Mouse (Mus musculus) intestine, embryonic 16.5 days (tissue): ENCODE results near the gene Rsu1. TPM values are rescaled to one million over a fixed set of nuclear protein-coding genes. Genes with fewer than 3 reads are reported as not detected.

ENCODE experiments used
- ATAC-seq: fragments of 200-750 bp; cut with Nextera tagmentation; 2 replicates; pipeline ENCODE4 v1.8.0; 2017; ENCODE audit warnings: moderate TSS enrichment, moderate library complexity
- H3K27ac ChIP-seq: fragments of 300-500 bp; sonication (generic); 2 replicates; pipeline ENCODE4 v1.5.1; 2014; ENCODE audit warnings: mild to moderate bottlenecking, low read length
- H3K27me3 ChIP-seq: fragments of 300-500 bp; sonication (generic); replicated peaks from 2 replicates; pipeline ENCODE4 v1.6.1; 2014; ENCODE audit warnings: low read length, control low read depth, mixed read lengths; ENCODE audit not compliant: control insufficient read depth, insufficient read depth
- H3K36me3 ChIP-seq: fragments of 300-500 bp; sonication (generic); 2 replicates; pipeline ENCODE4 v1.6.1; 2014; ENCODE audit warnings: low read length, control low read depth; ENCODE audit not compliant: control insufficient read depth, insufficient read depth
- H3K4me1 ChIP-seq: fragments of 300-500 bp; sonication (generic); 2 replicates; pipeline ENCODE4 v1.6.1; 2014; ENCODE audit warnings: low read length, control low read depth, mixed read lengths; ENCODE audit not compliant: control insufficient read depth, insufficient read depth
- H3K4me2 ChIP-seq: fragments of 300-500 bp; sonication (generic); 2 replicates; pipeline ENCODE4 v1.6.1; 2014; ENCODE audit warnings: low read depth, low read length, control low read depth
- H3K4me3 ChIP-seq: fragments of 300-500 bp; sonication (generic); 2 replicates; pipeline ENCODE4 v1.5.1; 2014; ENCODE audit warnings: mild to moderate bottlenecking, low read length
- H3K9ac ChIP-seq: fragments of 300-500 bp; sonication (generic); 2 replicates; pipeline ENCODE4 v1.6.1; 2014; ENCODE audit warnings: low read depth, low read length
- H3K9me3 ChIP-seq: fragments of 300-500 bp; sonication (generic); 2 replicates; pipeline ENCODE4 v1.6.1; 2016; ENCODE audit warnings: low read length, control low read depth; ENCODE audit not compliant: control insufficient read depth
- WGBS: fragments of 180-500 bp; shearing (Covaris S2); extraction: QIAGEN DNeasy Blood & Tissue Kit; methylation state at CpG from one replicate; pipeline ENCODE4 v1.1.7; 2014; 5-methylcytosine and 5-hydroxymethylcytosine counted together
- polyA plus RNA-seq: library from polyadenylated mRNA; unstranded; fragments of >200 nt; fragmentation: Nextera tagmentation; extraction: Ambion mirVana; gene quantifications from 2 replicates; pipeline ENCODE4 v1.2.1, GENCODE M21; 2015

Gene Rsu1
- polyA plus RNA-seq, 1 experiment from 2014 or later, result 103 TPM

- 69% methylated on average over 7 of the region's 7 CpGs for WGBS
- no peaks in the 10 kb centered on the region for H3K36me3 ChIP-seq
- H3K9ac ChIP-seq, result no peak overlapping the region
- H3K27ac ChIP-seq, result no peak overlapping the region
- H3K4me1 ChIP-seq, result no peaks in the 10 kb centered on the region
- H3K4me2 ChIP-seq, result no peak overlapping the region
- no peaks in the 10 kb centered on the region for H3K27me3 ChIP-seq
- H3K4me3 ChIP-seq, result no peak overlapping the region
- no peaks in the 10 kb centered on the region for H3K9me3 ChIP-seq
- no peak for ATAC-seq
These were observed 167.4 kb downstream of the Rsu1 start for GRCm38 (mm10) chr2:13103797-13104200.

GRCm38 (mm10) chr2:13094045-13094444 lies 177.2 kb downstream of the Rsu1 start:
- WGBS, result 97% methylated on average over 5 of the region's 5 CpGs
- Histone ChIP-seq H3K27me3 (no peaks in the 10 kb centered on the region), H3K27ac (no peak overlapping the region), H3K9ac (no peak overlapping the region), H3K36me3 (no peaks in the 10 kb centered on the region), H3K9me3 (no peaks in the 10 kb centered on the region), H3K4me2 (no peak overlapping the region), H3K4me1 (no peaks in the 10 kb centered on the region), H3K4me3 (no peak overlapping the region)
- no peak for ATAC-seq

GRCm38 (mm10) chr2:13093570-13093969 lies 177.6 kb downstream of the Rsu1 start:
- Histone ChIP-seq H3K36me3 (no peaks in the 10 kb centered on the region), H3K4me3 (no peak overlapping the region), H3K9ac (no peak overlapping the region), H3K4me2 (no peak overlapping the region), H3K4me1 (no peaks in the 10 kb centered on the region), H3K9me3 (no peaks in the 10 kb centered on the region), H3K27me3 (no peaks in the 10 kb centered on the region), H3K27ac (no peak overlapping the region)
- ATAC-seq, result no peak
- WGBS, result 79% methylated on average over 1 of the region's 1 CpGs

- H3K4me2 ChIP-seq, result no peak overlapping the region
- no peak overlapping the region for H3K9ac ChIP-seq
- H3K4me3 ChIP-seq, result no peak overlapping the region
- WGBS, result 75% methylated on average over 5 of the region's 5 CpGs
- H3K27ac ChIP-seq, result no peak overlapping the region
- no peaks in the 10 kb centered on the region for H3K27me3 ChIP-seq
- no peaks in the 10 kb centered on the region for H3K4me1 ChIP-seq
- no peaks in the 10 kb centered on the region for H3K9me3 ChIP-seq
- no peak for ATAC-seq
- no peaks in the 10 kb centered on the region for H3K36me3 ChIP-seq
These were observed 179.7 kb downstream of the Rsu1 start for GRCm38 (mm10) chr2:13091399-13092015.

- H3K4me1 ChIP-seq, result no peaks in the 10 kb centered on the region
- ATAC-seq, result no peak
- no peak overlapping the region for H3K4me3 ChIP-seq
- H3K4me2 ChIP-seq, result no peak overlapping the region
- no peak overlapping the region for H3K27ac ChIP-seq
- H3K9me3 ChIP-seq, result no peaks in the 10 kb centered on the region
- WGBS, result 85% methylated on average over 1 of the region's 1 CpGs
- no peak overlapping the region for H3K9ac ChIP-seq
- no peaks in the 10 kb centered on the region for H3K27me3 ChIP-seq
- H3K36me3 ChIP-seq, result no peaks in the 10 kb centered on the region
These were observed 180.4 kb downstream of the Rsu1 start for GRCm38 (mm10) chr2:13090841-13091240.

- Histone ChIP-seq H3K9ac (no peak overlapping the region), H3K27me3 (no peaks in the 10 kb centered on the region), H3K9me3 (no peaks in the 10 kb centered on the region), H3K36me3 (no peaks in the 10 kb centered on the region), H3K4me2 (no peak overlapping the region), H3K27ac (no peak overlapping the region), H3K4me1 (no peaks in the 10 kb centered on the region), H3K4me3 (no peak overlapping the region)
- no peak for ATAC-seq
- 85% methylated on average over 4 of the region's 4 CpGs for WGBS
These were observed 181.4 kb downstream of the Rsu1 start for GRCm38 (mm10) chr2:13089861-13090260.

- H3K9me3 ChIP-seq, result no peaks in the 10 kb centered on the region
- ATAC-seq, result no peak
- H3K36me3 ChIP-seq, result no peaks in the 10 kb centered on the region
- H3K27me3 ChIP-seq, result no peaks in the 10 kb centered on the region
- no peak overlapping the region for H3K4me3 ChIP-seq
- WGBS, result 78% methylated on average over 4 of the region's 4 CpGs
- no peak overlapping the region for H3K9ac ChIP-seq
- no peaks in the 10 kb centered on the region for H3K4me1 ChIP-seq
- H3K27ac ChIP-seq, result no peak overlapping the region
- H3K4me2 ChIP-seq, result no peak overlapping the region
These were observed 182.9 kb downstream of the Rsu1 start for GRCm38 (mm10) chr2:13088266-13088665.

- H3K4me2 ChIP-seq, result no peak overlapping the region
- no peaks in the 10 kb centered on the region for H3K36me3 ChIP-seq
- no peak for ATAC-seq
- H3K4me3 ChIP-seq, result no peak overlapping the region
- H3K27ac ChIP-seq, result no peak overlapping the region
- no peaks in the 10 kb centered on the region for H3K4me1 ChIP-seq
- WGBS, result 91% methylated on average over 2 of the region's 2 CpGs
- H3K9me3 ChIP-seq, result no peaks in the 10 kb centered on the region
- H3K9ac ChIP-seq, result no peak overlapping the region
- no peaks in the 10 kb centered on the region for H3K27me3 ChIP-seq
These were observed 183.4 kb downstream of the Rsu1 start for GRCm38 (mm10) chr2:13087811-13088210.

- WGBS, result 68% methylated on average over 5 of the region's 5 CpGs
- no peak overlapping the region for H3K4me2 ChIP-seq
- H3K27ac ChIP-seq, result no peak overlapping the region
- H3K9ac ChIP-seq, result no peak overlapping the region
- no peaks in the 10 kb centered on the region for H3K36me3 ChIP-seq
- ATAC-seq, result no peak
- H3K9me3 ChIP-seq, result no peaks in the 10 kb centered on the region
- H3K4me3 ChIP-seq, result no peak overlapping the region
- H3K4me1 ChIP-seq, result no peaks in the 10 kb centered on the region
- H3K27me3 ChIP-seq, result no peaks in the 10 kb centered on the region
These were observed 187.0 kb downstream of the Rsu1 start for GRCm38 (mm10) chr2:13084223-13084622.

- Histone ChIP-seq H3K4me2 (no peak overlapping the region), H3K4me3 (no peak overlapping the region), H3K36me3 (no peaks in the 10 kb centered on the region), H3K27me3 (no peaks in the 10 kb centered on the region), H3K27ac (no peak overlapping the region), H3K4me1 (no peaks in the 10 kb centered on the region), H3K9me3 (no peaks in the 10 kb centered on the region), H3K9ac (no peak overlapping the region)
- no peak for ATAC-seq
- WGBS, result 76% methylated on average over 2 of the region's 2 CpGs
These were observed 190.7 kb downstream of the Rsu1 start for GRCm38 (mm10) chr2:13080476-13080875.
